Mouse (Mus musculus) urinary bladder, postnatal 14 days (tissue): ENCODE measurements around the gene Rcc1.

ENCODE experiments used
- DNase-seq: peaks from one replicate; pipeline ENCODE4 v3.0.0; 2021; ENCODE audit warnings: low spot score

Rcc1 gene

DNA sequence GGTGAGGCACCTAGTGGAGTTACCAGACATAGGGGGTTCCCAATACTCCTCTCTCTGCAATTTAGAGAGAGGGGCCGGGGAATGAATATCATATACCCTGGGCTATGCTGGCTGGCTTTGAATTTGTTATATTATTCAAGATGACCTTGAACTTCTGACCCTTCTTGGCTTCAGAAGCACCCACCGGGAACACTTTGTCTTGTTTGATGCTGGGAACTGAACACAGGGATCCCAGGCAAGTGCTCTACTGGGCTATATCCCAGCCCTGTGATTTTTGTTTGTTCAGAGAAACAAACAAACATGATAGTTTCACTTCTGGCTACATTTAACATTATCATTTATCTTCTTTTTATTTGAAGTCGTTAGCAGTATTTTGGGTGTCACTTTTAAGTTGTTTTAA lies 2.0 kb upstream of the Rcc1 start:
- no peak for DNase-seq

DNA sequence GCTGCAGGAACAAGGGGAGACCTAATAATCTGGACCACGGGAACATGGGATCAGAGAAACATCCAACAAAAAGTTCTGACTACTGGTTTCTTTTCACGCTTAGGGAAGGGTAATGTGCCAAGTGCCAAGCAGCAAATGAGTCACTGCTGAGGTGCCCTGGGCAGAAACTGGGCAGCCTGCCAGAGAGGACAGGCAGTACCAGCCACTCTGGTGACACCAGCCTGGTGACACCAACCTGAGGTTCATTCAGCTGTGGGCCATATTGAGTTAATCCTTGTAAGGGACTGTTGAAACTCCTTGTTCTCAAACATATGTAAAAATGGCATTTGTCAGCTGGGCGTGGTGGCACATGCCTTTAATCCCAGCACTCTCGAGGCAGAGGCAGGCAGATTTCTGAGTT lies 1.2 kb upstream of the Rcc1 start:
- DNase-seq: peak; percentile 78

DNA sequence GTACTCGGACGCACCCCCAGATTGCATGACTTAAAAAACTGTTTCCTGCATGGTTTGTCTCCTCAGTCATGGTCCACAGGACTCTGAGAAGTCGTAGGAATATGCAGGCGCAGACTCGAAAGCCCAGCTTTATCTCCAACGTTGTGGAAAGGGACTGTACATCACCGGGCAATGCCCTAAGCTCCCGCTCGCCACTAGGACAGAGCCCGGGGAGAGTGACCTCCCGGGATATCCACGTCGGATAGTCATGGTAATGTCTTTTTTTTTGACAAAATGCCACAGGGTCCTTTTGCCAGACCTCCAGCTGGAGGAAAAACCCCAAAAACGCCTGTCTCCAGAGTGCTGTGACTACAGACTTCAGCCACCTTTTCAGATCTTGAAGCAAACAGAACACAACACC lies 666 bp downstream of the Rcc1 start:
- DNase-seq: no peak

GRCm38 (mm10) chr4:132351401-132351800 lies 2.0 kb downstream of the Rcc1 start:
- DNase-seq: no peak

GRCm38 (mm10) chr4:132350854-132351253 lies 2.6 kb downstream of the Rcc1 start:
- no peak for DNase-seq

GRCm38 (mm10) chr4:132350123-132350740 lies 3.2 kb downstream of the Rcc1 start:
- no peak for DNase-seq

GRCm38 (mm10) chr4:132349495-132350122 lies 3.8 kb downstream of the Rcc1 start:
- no peak for DNase-seq

DNA sequence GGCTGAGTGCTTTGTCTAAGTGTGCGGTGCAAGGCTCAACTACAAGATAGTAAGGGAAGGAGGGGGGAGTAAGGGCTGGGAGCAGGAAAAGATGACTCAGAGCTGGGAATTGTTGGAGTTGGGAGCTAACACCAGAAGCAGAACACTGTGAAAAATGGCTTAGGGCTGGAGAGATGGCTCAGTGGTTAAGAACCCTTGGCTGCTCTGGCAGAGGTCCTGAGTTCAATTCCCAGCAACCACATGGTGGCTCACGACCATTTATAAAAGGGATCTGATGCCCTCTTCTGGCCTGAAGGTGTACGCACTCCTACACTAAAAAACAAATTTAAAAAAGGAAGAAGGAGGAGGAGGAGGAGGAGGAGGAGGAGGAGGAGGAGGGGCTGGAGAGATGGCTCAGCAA lies 6.7 kb downstream of the Rcc1 start:
- DNase-seq: no peak

GRCm38 (mm10) chr4:132346261-132346660 lies 7.1 kb downstream of the Rcc1 start:
- DNase-seq: no peak

DNA sequence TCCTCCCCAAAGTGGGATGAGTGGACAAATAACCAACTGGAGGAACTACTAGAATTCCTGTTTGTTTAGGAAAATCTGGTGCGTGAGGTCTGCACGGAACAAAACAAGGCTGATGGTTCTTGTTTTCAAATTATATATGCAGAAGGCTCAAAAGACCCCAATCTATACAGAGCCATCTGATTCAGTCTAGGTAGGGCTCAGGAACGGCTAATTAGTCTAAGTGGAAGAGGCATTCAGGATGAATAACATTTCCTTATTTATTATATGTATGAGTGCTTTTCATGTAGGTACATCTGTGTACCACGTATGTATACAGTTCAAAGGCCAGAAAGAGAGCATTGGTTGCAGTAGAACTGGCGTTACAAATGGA lies 7.6 kb downstream of the Rcc1 start:
- DNase-seq: no peak

DNA sequence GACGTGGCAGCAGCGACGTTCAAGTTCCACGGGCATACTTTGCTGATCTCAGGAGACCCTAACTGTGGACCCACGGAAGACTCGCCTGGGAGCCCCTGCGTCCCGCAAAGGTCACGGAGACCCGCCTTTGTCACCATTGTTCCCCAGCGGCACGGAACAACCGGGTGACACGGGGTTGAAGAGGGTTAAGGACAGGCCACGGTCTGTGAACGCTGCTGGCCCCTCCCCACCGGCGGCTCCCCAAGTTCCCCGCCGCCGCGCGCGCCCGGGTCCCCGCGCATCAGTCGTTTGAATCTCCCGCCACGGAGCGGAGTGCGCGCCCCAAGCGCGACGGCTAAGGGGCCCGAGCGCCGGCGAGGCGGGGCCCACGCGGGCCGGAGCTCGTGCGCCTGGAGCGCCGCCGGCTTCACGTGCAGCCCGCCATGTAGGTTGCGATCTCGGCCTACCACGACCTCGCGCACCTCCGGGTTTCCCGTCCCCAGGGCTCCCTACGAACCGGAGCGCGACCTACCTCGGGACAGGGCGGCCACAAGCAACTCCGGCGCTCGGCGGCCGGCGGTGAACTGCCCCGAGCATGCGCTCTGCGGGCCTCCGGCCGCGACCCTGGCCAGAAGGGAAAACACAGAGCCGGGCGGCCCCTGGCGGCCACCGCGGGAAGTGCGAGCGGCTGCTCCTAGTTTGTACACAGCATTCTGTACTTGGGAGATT lies 8.1 kb downstream of the Rcc1 start:
- DNase-seq: peak; percentile 96

DNA sequence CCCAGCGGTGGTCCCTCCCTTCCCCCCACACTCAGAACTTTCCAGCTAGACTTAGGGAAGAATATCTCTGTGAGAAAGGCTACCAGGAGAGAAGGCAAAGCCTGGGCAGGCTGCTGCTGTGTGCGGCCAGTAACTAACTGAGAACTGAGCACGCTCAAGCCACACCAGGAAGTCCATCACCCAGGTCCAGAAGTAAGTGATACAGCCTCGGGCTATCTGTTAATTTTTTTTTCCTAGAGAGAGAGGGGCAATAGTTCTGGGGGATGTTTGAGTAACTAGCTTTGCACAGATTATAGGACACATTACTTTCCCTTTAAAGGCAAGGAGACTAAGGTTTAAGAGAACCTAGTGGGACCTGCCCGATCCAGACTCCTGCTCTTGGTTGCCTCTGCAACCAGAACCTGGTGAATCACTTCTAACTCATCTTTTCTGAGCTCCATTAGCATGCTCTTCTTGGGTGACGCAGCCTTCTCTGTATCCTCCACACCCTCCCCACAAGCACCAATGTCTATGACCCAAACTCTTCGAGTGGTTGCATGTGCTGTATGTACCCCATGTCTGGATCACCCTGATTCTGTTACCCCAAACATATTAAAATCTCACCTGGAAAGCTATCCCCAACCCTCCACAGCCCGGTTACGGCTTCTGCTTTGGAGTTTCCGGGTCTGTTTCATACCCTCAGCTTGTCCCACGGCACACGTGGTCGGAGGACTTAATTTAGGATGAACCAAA lies 8.8 kb downstream of the Rcc1 start:
- no peak for DNase-seq

GRCm38 (mm10) chr4:132341451-132341850 lies 12.0 kb downstream of the Rcc1 start:
- no peak for DNase-seq

DNA sequence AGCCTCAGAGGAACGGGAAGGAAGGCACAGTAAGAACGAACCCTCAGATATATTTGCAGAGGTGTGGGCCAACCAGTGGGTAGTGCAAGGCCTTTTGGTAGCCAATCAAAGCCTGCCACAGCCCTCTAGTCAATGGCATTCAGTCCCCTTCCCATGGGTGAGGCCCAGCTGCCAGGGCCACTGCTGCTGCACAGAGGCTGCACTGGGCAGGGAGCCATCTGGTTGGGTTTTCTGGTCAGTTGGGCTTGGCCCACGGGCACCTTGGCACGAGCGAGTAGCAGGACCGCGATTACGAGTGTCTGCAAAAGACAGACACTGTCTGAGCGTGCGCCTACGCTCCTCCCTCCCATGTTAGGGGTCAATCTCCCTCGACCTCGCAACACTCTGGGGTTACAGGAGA lies 14.5 kb downstream of the Rcc1 start:
- DNase-seq: no peak

- no peak for DNase-seq
Observed at GRCm38 (mm10) chr4:132332880-132333279, 20.5 kb downstream of the Rcc1 start.

DNA sequence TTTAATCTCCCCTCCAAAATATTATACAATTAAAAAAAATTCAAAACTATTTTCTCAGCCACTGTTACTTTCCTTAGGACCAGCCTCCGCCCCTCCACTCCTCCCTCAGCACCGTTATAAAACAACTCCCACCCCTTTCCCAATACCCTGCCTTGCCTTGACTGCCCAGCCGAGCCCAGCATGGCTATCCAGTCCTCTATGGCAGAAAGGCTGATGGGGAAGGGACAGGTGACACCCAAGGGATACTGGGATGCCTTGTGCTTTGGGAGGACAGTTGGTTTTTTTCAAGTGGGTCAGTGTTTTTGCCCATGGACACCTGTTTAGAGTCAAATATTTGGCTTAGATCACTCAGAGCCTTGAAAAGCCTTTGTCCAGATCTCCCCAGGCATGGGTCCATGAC lies 21.4 kb downstream of the Rcc1 start:
- no peak for DNase-seq

GRCm38 (mm10) chr4:132329835-132330354 lies 23.5 kb downstream of the Rcc1 start:
- DNase-seq: no peak

GRCm38 (mm10) chr4:132329115-132329834 lies 24.1 kb downstream of the Rcc1 start, which contains the start of gene Trnau1ap:
Gene Trnau1ap, minus strand, starts transcription at chr4:132329538.
- peak; percentile 91 for DNase-seq

- no peak for DNase-seq
Observed at GRCm38 (mm10) chr4:132328391-132328982, 24.9 kb downstream of the Rcc1 start.

- DNase-seq: no peak
Observed at GRCm38 (mm10) chr4:132326481-132326880, 26.9 kb downstream of the Rcc1 start.

GRCm38 (mm10) chr4:132315711-132316110 lies 37.7 kb downstream of the Rcc1 start:
- no peak for DNase-seq
